Mouse (Mus musculus) testis, adult 2 months (tissue): ENCODE measurements around the gene Foxb1.

Experiments used
- CTCF ChIP-seq: fragments of 200-500 bp; IDR thresholded peaks from 2 replicates; pipeline ENCODE4 v1.5.1; 2012; ENCODE audit warnings: low read depth, mild to moderate bottlenecking, inconsistent platforms, low read length, moderate library complexity; ENCODE audit not compliant: control insufficient read depth, insufficient read depth, insufficient replicate concordance
- POLR2A ChIP-seq: fragments of 200-500 bp; IDR thresholded peaks from 2 replicates; pipeline ENCODE4 v1.6.1; 2012; ENCODE audit warnings: low read depth, mild to moderate bottlenecking, inconsistent platforms, low read length, moderate library complexity; ENCODE audit not compliant: control insufficient read depth

- TF ChIP-seq CTCF: no peak
- no peak for TF ChIP-seq POLR2A
These were observed at the start of gene Foxb1 for GRCm38 (mm10) chr9:69760371-69761301.
